Mouse (Mus musculus) cortical plate, adult 2 months (tissue): ENCODE data around the gene Egfl6. TPM values are rescaled to one million over a fixed set of nuclear protein-coding genes. Genes with fewer than 3 reads are reported as not detected.
A peak's percentile ranks its signal among the peaks of the same experiment; 100 is the strongest.

Experiments
- H3K27ac ChIP-seq: fragments of 200-500 bp; 2 replicates; pipeline ENCODE4 v1.5.1; 2012; ENCODE audit warnings: low read length, control low read depth, inconsistent platforms; ENCODE audit not compliant: insufficient read depth
- H3K4me1 ChIP-seq: fragments of 200-500 bp; 2 replicates; pipeline ENCODE4 v1.6.1; 2011; ENCODE audit warnings: low read length; ENCODE audit not compliant: control insufficient read depth, insufficient read depth
- H3K4me3 ChIP-seq: fragments of 200-500 bp; 2 replicates; pipeline ENCODE4 v1.5.1; 2011; ENCODE audit warnings: mild to moderate bottlenecking, low read length, control low read depth; ENCODE audit not compliant: insufficient read depth
- CTCF ChIP-seq: fragments of 200-500 bp; IDR thresholded peaks from 2 replicates; pipeline ENCODE4 v1.5.1; 2011; ENCODE audit warnings: mild to moderate bottlenecking, control low read depth, low read length; ENCODE audit not compliant: insufficient read depth; ENCODE audit errors: extremely low read depth
- POLR2A ChIP-seq: fragments of 200-500 bp; IDR thresholded peaks from 2 replicates; pipeline ENCODE4 v1.6.1; 2011; ENCODE audit warnings: mild to moderate bottlenecking, low read length, control low read depth; ENCODE audit not compliant: insufficient read depth; ENCODE audit errors: extremely low read depth
- polyA plus RNA-seq: library from polyadenylated mRNA; depleted of rRNA; stranded (reverse); fragments of >200 nt; gene quantifications from 2 replicates; pipeline ENCODE4 v1.2.3, GENCODE M21; 2012; rRNA removed

Egfl6 gene
- polyA plus RNA-seq, 1 experiment = 2.1 TPM

- H3K27ac ChIP-seq = no peak overlapping the region
- no peaks in the 10 kb centered on the region for H3K4me1 ChIP-seq
- no peak overlapping the region for H3K4me3 ChIP-seq
- no peak for TF ChIP-seq CTCF
- no peak for TF ChIP-seq POLR2A
Measured at GRCm38 (mm10) chrX:166499496-166500190, 85.9 kb downstream of the Egfl6 start.

GRCm38 (mm10) chrX:166497771-166498170 is 87.7 kb downstream of the Egfl6 start:
- Histone ChIP-seq H3K4me1 (no peaks in the 10 kb centered on the region), H3K27ac (no peak overlapping the region; the same call in 1 of the 2 replicates), H3K4me3 (no peak overlapping the region)
- TF ChIP-seq CTCF (no peak), POLR2A (no peak)

- Histone ChIP-seq H3K4me1 (no peaks in the 10 kb centered on the region), H3K27ac (no peak overlapping the region), H3K4me3 (no peak overlapping the region)
- TF ChIP-seq POLR2A = no peak
- no peak for TF ChIP-seq CTCF
Measured at GRCm38 (mm10) chrX:166495052-166495451, 90.5 kb downstream of the Egfl6 start.

GRCm38 (mm10) chrX:166479365-166479983 is 106.0 kb downstream of the Egfl6 start, which contains the start of gene Rab9:
TSS of gene Rab9 (minus strand) at chrX:166479867.
- H3K4me1 ChIP-seq = no peaks in the 10 kb centered on the region
- TF ChIP-seq CTCF (no peak), POLR2A (peak; percentile 49; the same call in 1 of the 2 replicates)
- peak within 1 kb of the TSS; percentile 4; the same call in 1 of the 2 replicates for H3K27ac ChIP-seq
- H3K4me3 ChIP-seq = peak within 1 kb of the TSS; percentile 65

- TF ChIP-seq CTCF = no peak
- no peak for TF ChIP-seq POLR2A
- H3K27ac ChIP-seq = peak overlapping the region; percentile 4; the same call in 1 of the 2 replicates
- peak overlapping the region; percentile 65 for H3K4me3 ChIP-seq
- no peaks in the 10 kb centered on the region for H3K4me1 ChIP-seq
Measured at GRCm38 (mm10) chrX:166478631-166479364, 106.7 kb downstream of the Egfl6 start.

- TF ChIP-seq CTCF = no peak
- TF ChIP-seq POLR2A = no peak
- Histone ChIP-seq H3K4me1 (no peaks in the 10 kb centered on the region), H3K4me3 (no peak overlapping the region; the same call in 1 of the 2 replicates), H3K27ac (no peak overlapping the region)
Measured at GRCm38 (mm10) chrX:166477393-166477792, 108.1 kb downstream of the Egfl6 start.

Other genes starting within 250 kb of the Egfl6 start
- 52.6 and 53.7 TPM in 2 replicates for gene Trappc2, start 145.1 kb downstream of the Egfl6 start, polyA plus RNA-seq
- 4.5 and 5.2 TPM in 2 replicates for gene Ofd1, start 145.0 kb downstream of the Egfl6 start, polyA plus RNA-seq
- 33.4 and 34.2 TPM in 2 replicates for gene Rab9, start 105.9 kb downstream of the Egfl6 start, polyA plus RNA-seq
- gene Tceanc, start 67.2 kb downstream of the Egfl6 start, polyA plus RNA-seq = 1.3 and 1.4 TPM in 2 replicates